Mouse (Mus musculus) MEL (cell line): ENCODE measurements around the gene Ergic2.

Experiments
- CHD2 ChIP-seq: IDR thresholded peaks from 2 replicates; pipeline ENCODE4 v1.6.1; 2011; ENCODE audit warnings: low read length, improper control_type of control experiment
- CTCF ChIP-seq, 3 experiments: IDR thresholded peaks in 2 of 3; conservative IDR thresholded peaks in 1 of 3; 2 replicates each; pipeline ENCODE4 v1.5.1; 2011 to 2012; ENCODE audit warnings: low read length in 3 of 3, low read depth in 2 of 3, mild to moderate bottlenecking in 2 of 3, improper control_type of control experiment in 1 of 3, inconsistent platforms in 1 of 3, mixed read lengths in 1 of 3, moderate library complexity in 1 of 3; ENCODE audit not compliant: control insufficient read depth in 1 of 3, insufficient read depth in 1 of 3, poor library complexity in 1 of 3, severe bottlenecking in 1 of 3
- MAX ChIP-seq: IDR thresholded peaks from 2 replicates; pipeline ENCODE4 v1.6.1; 2011; ENCODE audit warnings: low read length, improper control_type of control experiment
- POLR2A ChIP-seq, 2 experiments: IDR thresholded peaks; 2 replicates each; pipeline ENCODE4 v1.6.1; 2011 to 2012; ENCODE audit warnings: low read length in 2 of 2, mild to moderate bottlenecking in 2 of 2, control low read depth in 1 of 2, improper control_type of control experiment in 1 of 2, low read depth in 1 of 2, moderate library complexity in 1 of 2; ENCODE audit not compliant: control insufficient read depth in 1 of 2, insufficient read depth in 1 of 2, poor library complexity in 1 of 2
- ZC3H11A ChIP-seq: IDR thresholded peaks from 2 replicates; pipeline ENCODE4 v1.6.1; 2012; ENCODE audit warnings: low read depth, mild to moderate bottlenecking, inconsistent platforms, low read length, improper control_type of control experiment

GRCm38 (mm10) chr6:148234105-148234828, 22.1 kb upstream of the Ergic2 start:
- TF ChIP-seq MAX (no peak), CTCF (IDR thresholded peaks at IDR 0.05 in 2 of 3, conservative IDR thresholded peaks at IDR 0.05 in 1 of 3; ENCODE audit: control insufficient read depth in 1 of 3, insufficient read depth in 1 of 3, low read depth in 2 of 3, low read length in 3 of 3, poor library complexity in 1 of 3, severe bottlenecking in 1 of 3) (no peak), CHD2 (no peak), ZC3H11A (no peak), POLR2A (IDR thresholded peaks at IDR 0.05; ENCODE audit: control insufficient read depth in 1 of 2, insufficient read depth in 1 of 2, low read depth in 1 of 2, low read length in 2 of 2, poor library complexity in 1 of 2) (no peak)
